Mouse (Mus musculus) cerebellum, adult 2 months (tissue): ENCODE data around the gene Tmem235.

Experiments used
- CTCF ChIP-seq: fragments of 200-500 bp; IDR thresholded peaks from 2 replicates; pipeline ENCODE4 v1.5.1; 2011; ENCODE audit warnings: low read depth, mild to moderate bottlenecking, control low read depth, low read length, moderate library complexity, borderline replicate concordance; ENCODE audit not compliant: insufficient read depth
- POLR2A ChIP-seq: fragments of 200-500 bp; IDR thresholded peaks from 2 replicates; pipeline ENCODE4 v1.6.1; 2011; ENCODE audit warnings: low read length, control low read depth, borderline replicate concordance; ENCODE audit not compliant: insufficient read depth

DNA sequence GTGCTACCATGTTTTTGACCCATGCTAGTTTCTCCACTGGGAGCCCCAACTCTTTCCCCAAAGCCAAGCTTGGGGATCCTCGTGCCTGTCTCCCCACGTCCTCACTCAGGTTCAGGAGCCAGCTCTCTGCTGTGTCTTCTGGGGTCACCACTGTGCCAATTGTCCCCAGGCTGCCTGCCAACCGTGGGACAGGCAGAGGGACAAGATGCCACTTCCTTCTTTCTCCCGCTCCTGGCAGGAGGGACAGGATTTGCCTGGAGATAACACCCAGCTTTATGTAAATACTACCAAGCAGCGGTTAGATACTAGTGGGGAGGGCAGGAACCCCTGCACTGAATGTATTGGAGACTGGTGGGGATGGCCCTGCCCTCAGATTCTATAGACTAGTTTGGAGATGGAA is 46.7 kb upstream of the Tmem235 start:
- TF ChIP-seq CTCF, result no peak
- TF ChIP-seq POLR2A, result no peak
